Mouse (Mus musculus) common myeloid progenitor, adult 5-6 weeks (primary cell): ENCODE results near the gene Gm3106. TPM values are rescaled to one million over a fixed set of nuclear protein-coding genes. Genes with fewer than 3 reads are reported as not detected.
"Not testable (repeated sequence)": the region's sequence is repeated elsewhere in the genome, so short reads cannot be mapped to it uniquely, and the experiment has no call there.

Source experiments
- ATAC-seq: replicated peaks from 2 replicates; pipeline ENCODE4 v1.8.0; 2016; ENCODE audit warnings: low read depth, mild to moderate bottlenecking, moderate TSS enrichment, inconsistent platforms; ENCODE audit not compliant: poor library complexity, severe bottlenecking
- total RNA-seq: library from RNA; stranded (forward); fragments of 200-1000, 187-1606 nt; gene quantifications from 2 replicates; pipeline ENCODE4 v1.2.3, GENCODE M21; 2017

The Gm3106 gene
- not detected in 2 replicates for total RNA-seq

DNA sequence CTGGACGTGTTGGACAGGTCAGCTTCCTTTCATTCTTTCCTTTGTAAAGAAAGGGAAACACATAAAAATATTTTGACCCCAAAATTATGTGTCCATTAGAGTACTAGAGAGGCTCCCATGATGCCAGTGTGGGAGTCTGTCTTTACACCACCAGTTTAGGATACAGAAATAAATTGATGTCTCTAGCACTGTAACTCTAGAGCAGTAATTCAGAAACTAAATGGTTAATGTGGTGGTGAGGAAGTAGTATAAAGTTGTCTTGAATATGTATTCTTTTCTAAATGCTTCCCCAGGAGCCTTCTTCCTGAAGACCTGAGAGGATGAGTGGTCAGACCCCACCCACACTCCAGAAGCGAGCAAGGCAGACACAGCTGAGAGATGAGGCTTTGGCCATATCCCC is at the start of gene Gm3106:
TSS of gene Gm3106 (plus strand) at position 301 of the 400 bp plus-strand sequence.
- not testable (repeated sequence) for ATAC-seq

Other genes with a start within 250 kb of the Gm3106 start
- gene BC061212, start 147.5 kb upstream of the Gm3106 start, total RNA-seq, result not detected in 2 replicates
- not detected in 2 replicates for gene Gm6351, start 141.6 kb upstream of the Gm3106 start, total RNA-seq
- not detected in 2 replicates for gene A430089I19Rik, start 88.8 kb downstream of the Gm3106 start, total RNA-seq
- gene Gm6502, start 96.4 kb downstream of the Gm3106 start, total RNA-seq, result not detected in 2 replicates
- not detected in 2 replicates for gene AA792892, start 121.7 kb downstream of the Gm3106 start, total RNA-seq
- gene Gm7682, start 227.8 kb downstream of the Gm3106 start, total RNA-seq, result not detected in 2 replicates